Mouse (Mus musculus) layer of hippocampus, adult 9-10 months (tissue): ENCODE measurements around the gene Serinc4.
A peak's percentile ranks its signal among the peaks of the same experiment; 100 is the strongest.

Source experiments
- DNase-seq: peaks from one replicate; pipeline ENCODE4 v3.0.0; 2022; ENCODE audit warnings: low spot score

The Serinc4 gene

DNA sequence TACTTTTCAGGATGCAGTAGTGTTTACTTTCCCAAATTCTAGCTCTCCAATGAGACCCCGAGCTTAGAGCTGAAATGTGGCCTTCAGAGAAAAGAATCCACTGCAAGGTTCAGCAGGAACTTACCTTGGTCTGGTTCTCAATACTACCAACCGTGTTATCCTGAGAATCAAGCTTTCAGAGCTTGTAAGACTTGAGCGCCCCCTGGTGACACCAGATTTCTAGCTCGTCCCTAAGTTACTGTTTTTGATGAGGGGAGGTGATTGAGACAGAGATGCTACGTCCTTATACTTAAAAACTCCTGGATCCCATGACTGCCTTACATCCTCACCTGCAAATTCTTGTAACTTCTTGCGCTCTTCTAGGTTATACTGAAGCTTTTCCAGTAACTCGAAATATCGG lies 60.0 kb downstream of the Serinc4 start:
- peak; percentile 63 for DNase-seq
